Mouse (Mus musculus): ENCODE measurements around the gene Ubl4b.

Ubl4b gene

DNA sequence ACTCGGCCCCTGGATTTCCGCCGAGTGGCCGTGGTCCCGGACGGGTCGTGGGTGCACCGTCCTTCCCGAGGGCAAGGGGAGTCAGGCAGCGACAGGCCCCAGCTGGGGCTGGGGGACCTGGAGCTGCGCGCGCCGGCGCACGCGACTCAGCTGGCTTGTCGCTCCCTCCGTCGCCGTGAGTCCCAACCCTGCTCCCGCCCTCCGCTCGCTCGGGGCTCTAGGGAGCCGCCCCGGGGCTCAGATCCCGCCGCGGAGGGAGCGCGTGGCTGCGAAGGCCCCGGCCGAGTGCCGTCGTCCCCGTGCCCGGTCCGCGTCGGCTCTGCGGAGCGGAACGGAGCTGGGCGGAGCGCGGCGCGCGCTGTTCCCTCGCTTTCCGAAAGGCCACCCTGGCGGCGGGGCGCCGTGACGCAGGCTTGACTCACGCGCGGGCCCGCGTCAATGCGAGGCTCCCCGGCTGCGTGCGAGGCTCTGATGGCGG is 37.2 kb downstream of the Ubl4b start, which contains the start of gene Slc6a17:
TSS of gene Slc6a17 (minus strand) at position 388 of the 478 bp plus-strand sequence.
- DNase-seq (ENCODE audit: low spot score), result no peak

DNA sequence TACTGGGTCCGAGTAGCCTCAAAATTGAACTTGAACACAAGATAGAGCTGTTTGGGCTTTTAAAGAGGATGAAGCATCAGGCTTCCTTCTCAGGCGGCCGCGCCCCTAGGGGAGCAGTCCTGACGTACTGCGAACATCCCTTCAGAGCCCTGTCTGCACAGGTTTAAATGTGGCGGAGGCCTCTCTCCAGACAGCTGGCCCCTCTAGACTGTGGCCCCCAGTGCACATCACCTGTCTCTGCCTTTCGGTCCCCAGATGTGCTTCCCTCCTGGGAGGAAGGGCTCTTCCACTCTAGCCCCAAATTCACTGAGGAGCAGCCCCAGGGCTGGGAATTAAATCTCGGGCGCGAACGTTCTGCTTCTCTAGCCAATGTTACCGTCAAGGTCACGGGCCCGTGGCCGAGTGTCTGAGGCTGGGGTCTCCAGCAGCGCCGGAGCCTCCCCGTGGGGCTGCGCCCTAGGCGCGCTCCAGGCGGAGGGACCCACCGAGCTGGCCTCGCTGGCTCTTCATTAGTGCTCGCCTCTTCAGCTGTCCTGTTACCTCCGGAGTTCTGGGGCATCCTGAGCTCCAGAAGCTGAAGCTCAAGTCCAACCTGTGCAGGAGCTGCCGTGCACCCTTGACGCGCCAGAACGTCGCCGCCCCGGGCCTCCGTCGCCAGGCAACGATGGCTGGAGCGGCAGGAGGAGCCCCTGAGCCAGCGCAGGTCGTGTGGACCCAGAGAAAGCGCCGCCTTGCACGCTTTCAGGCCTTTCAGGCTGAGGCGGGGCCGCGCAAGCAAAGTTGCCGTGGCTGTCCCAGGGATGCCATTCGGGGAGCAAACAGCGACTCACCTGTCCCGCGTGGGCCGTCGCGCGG is 37.9 kb downstream of the Ubl4b start:
- no peak for DNase-seq (ENCODE audit: low spot score)

DNA sequence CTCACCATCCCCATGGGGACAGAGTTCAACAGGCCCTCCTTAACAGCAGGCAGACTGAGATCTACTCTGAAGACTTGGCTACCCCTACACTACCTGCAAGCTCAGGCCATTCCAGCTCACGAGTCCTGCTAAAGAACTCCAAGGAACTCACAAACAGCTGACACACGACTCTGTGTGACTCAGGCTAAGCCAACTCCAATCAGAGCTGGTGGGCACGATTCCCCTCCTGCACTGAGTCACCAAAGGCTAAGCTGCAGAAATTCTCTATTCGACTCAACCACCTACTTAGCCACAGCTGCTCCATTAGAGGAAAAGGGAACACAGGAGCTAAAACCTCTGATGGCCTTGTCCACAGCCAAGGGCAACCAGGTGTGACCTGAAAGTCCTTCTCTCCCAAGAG is 38.9 kb downstream of the Ubl4b start:
- no peak for DNase-seq (ENCODE audit: low spot score)

DNA sequence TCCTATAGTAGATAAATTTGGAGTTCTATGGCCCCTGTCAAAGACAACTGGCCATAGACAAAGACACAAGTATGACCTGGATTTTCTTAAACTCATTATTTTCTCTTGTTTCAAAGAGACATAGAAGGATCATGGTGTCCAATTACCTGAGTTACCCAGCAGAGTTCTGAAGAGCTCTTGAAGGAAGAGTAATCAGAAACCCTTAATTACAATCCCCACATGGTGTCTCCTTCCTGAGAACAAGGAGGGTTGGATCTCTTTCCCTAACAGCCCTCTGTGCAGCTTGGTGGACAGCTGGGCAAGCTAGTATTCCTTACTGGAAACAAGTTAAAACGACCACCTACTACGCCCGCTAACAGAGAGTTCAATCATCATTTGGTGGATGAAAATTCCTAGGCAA is 43.5 kb downstream of the Ubl4b start:
- no peak for DNase-seq (ENCODE audit: low spot score)

DNA sequence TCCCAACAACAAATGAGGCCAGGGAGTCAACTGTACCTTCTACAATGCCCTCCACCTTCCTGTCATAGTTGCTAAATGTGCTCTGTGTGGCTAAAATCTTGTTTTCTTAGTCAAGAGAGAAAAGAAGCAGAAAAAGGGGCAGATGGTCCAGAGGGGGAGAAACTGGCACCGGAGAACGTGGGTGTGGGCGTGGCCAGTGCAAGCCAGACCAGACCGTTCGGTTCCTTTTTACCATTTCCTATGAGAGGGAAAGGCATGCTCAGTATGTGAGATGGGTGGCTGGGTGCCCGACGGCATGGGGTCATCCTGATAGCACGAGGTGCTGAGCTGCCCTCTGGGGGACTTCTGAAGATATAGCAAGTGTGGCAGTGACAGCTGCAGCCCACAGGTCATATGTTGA is 46.2 kb downstream of the Ubl4b start:
- DNase-seq (ENCODE audit: low spot score), result no peak

DNA sequence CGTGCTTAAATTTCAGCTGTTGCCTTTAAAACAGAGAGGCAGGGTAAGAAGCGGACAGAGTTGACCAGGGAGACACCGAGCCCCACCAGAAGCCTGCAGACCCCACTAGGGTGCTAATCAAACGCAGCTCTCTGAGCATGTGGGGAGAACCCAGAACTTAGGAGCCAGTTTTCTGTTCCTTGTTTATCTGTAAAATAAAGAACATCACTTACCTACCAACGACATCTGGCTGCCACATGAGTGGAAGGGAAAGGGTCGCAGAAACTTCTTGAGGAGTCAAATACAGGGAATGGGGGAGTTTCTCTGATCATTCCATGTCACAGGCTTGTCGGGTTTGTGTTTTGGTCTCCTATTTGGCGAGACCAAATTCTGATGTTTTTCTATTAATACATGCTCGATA is 46.9 kb downstream of the Ubl4b start:
- no peak for DNase-seq (ENCODE audit: low spot score)

DNA sequence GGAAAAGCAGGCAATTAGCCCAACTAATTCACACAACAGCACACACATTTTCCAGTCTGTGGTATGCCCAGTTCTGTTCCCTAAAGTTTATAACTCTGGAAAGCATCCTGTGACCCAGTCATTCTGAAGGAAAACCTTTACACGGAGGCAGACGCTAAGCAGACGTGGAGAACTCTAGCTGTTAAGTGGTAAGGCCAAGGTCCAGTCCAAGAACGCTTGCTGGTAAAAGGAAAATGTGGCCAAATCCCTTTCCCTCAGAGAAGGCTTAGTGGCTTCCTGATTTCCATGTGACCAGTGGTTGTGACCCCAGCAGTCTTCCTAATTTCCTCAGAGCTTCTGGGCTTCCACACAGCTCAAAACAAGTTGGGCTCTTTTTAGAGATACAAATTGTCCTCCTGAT is 48.3 kb downstream of the Ubl4b start:
- DNase-seq (ENCODE audit: low spot score), result no peak

DNA sequence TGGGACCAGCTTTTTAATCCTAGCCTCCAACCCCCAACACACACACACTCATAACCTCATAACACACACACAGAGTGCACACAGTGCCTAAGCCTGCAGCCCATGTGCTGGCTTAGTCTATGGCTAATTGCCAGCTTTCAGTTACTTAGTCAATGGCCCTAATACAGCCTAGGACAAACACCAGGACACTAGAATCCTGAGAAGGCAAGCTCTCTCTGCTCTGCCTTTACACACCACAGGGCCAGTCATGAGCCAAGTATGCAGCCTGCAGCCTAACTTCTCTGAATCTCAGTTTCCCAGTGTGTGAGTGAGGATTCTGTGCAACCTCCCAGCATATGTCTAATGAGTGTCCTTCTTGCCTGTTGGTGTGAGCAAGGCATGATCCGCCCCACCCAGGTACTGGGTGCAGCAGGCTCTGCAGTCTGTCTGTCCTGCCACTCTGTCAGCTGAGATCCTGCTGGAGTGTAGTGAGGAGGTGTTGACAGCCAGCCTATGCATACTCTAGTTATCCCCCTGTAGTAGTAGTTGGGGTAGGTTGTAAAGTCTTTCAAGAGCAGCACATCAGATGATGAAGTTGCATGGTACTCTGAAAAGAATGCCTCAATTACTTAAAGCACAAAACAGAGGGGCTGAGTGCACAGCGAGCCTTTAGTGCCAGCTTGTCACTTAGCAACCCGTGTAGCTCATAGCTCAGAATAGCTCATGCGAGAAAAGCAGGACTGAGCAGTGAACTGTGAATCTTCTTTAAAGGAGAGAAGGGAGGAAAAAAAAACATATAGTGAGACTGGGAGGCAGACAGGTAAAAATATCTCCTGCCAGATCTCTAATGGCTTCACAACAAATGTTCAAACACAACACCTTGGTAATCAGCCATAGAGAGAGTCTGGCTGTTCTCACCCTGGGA is 49.2 kb downstream of the Ubl4b start:
- DNase-seq (ENCODE audit: low spot score), result no peak

DNA sequence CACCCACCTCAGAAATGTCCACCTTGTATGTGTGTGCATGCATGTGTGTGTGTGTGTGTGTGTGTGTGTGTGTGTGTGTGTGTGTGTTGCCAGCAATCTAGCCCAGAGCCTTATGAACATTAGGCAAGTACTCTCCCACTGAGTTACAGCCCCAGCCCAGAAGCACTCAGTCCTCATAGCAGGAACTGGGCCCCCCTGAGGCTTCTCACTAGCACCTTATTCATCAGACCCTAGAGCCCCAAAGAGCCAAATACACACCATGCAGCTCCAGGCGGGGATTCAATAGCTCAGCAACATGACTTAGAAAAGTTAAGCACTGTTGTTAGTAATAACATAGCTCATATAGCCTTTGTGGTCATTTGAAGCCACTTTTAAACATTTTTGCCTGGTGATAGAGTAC is 50.3 kb downstream of the Ubl4b start:
- no peak for DNase-seq (ENCODE audit: low spot score)

DNA sequence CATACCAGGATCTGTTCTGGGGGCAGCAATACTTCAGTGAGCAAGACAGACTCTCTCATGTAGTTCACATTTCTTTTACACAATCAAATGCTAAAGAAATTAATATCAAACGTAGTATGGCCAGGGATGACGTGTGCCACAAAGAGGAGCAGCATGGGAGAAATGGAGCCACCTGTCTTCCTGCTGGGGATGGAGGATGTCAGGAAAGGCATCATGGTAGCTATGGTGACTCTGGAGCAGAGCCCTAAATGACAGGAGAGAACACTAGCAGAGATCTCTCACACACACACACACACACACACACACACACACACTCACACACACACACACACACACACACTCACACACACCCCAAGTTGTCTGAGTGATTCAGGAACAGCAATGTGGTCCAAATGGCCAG is 51.2 kb downstream of the Ubl4b start:
- DNase-seq (ENCODE audit: low spot score), result no peak
